Mouse (Mus musculus): Measurements from ENCODE around the gene Atp11a.
A peak's percentile ranks its signal among the peaks of the same experiment; 100 is the strongest.

Gene Atp11a

DNA sequence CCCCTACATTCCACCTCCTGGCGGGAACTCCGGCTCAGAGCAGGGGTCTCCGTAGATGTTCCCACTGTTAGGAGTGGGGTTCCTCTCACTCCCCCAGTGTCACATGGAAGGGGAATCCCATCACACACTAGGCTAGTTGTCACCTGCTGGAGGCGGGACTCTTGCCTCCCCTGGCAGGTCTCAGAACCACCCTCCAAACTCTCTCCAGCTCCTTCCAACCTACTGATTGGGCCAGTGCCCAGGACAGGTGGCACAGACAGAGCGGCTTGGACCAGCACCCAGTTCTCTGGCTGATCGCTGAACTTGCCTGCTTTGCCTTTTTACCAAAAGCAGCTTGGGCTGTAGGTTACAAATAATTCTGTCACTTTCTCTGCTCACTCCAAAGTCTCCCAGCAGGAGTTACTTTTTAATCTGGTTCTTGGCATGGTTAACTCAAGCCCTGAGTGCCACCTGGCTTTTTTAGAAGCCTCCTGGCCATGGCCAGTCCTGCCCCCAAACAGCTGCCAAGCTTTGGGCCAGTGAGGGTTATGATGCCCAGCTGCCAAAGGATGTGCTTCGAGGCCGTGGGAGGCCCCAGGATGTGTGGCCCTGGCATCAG is 117.5 kb downstream of the Atp11a start:
- peak; percentile 97 for DNase-seq

DNA sequence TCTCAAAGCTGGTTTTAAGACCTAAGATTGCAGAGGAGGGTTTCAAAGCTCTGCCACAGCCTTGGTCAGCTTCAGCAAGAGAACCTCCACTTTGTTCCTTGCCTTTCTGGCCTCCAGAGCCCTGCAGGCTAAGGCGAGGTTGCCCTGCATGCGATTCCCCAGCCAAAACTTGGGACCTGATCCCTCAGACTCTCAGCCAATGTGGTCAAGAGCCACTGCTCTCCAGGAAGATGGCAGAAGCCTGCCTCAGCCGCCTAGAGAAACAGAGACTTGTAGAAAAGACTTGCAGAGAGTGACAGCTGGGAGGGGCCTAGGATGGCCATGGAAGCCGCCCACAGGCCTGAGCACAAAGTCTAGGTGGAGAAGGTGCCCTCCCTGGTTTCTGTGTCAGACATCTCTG is 118.2 kb downstream of the Atp11a start:
- peak; percentile 63 for DNase-seq

GRCm38 (mm10) chr8:12877126-12877525 is 120.3 kb downstream of the Atp11a start:
- DNase-seq = no peak

GRCm38 (mm10) chr8:12880163-12880562 is 123.3 kb downstream of the Atp11a start:
- DNase-seq = no peak

DNA sequence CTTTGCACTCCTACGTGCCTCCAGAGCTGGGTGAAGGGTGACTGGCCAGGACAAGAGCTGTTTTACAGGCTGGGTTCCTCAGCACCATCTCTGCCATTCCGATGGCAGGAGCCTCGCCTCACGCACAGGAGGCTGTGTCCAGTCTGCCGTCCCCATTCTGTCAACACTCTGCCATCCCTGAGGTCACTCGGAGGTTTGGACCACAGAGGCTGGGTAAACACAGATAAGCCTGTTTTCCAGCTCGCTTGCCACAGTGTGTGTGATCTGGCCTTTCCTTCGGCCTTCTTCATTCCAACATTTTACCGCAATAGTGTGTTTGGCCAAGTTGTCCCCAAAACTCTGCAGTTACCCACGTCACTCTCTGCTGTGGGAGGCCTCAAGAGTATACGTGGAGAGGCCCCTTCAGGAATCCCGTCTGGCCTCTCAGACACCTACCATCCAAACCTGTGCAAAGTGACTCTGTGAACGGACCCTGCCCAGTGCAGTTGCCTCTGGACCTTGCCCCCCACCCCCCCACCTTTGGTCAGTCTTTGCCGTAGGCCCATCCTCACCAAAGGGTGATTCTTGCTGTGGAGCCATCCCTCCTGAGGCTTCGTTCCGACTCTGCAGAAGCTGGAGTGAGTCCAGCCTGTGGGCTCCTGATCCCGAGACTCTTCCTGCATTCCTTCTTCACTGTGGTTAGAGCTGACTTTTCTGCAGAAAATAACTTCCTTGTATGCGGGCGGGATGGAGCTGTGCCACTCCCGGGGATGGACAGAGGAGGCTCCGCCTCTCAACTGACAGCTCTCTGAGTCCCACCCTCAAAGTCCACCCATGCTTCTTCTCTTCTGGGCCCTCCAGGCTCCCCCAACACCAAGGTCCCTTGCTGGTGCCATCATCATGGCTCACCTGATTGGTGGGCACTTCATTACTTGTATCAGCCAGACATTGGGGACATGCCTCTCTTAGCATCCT is 126.5 kb downstream of the Atp11a start:
- DNase-seq = peak; percentile 71

- DNase-seq = peak; percentile 63
These were observed 131.1 kb downstream of the Atp11a start for GRCm38 (mm10) chr8:12887772-12888435.

DNA sequence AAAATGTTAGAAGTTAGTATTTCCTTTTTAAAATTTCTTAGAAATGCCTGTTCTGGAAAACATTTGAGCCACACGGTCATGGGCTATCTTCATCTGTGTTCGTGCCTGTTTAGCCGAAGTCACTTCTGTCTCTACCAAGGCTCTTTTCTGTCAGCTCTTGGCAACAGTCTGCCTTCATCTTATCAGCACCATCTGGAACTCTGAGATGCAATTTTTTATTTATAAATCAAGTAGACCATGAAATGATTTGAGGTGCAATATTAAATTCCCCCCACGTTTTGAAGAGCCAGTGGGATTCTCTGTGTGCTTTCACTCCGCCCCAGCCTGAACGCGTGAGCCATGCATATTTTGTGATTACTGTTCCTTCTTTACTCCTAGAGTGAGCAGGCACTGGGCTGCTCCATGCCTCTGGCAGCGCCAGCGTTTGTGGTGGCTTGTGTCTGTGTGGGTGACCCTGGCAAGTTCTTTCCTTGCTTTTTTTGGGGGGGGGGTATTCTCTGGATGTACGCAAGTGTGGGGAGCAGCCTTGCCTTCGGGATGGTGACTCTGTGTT is 132.3 kb downstream of the Atp11a start:
- DNase-seq = peak; percentile 47

DNA sequence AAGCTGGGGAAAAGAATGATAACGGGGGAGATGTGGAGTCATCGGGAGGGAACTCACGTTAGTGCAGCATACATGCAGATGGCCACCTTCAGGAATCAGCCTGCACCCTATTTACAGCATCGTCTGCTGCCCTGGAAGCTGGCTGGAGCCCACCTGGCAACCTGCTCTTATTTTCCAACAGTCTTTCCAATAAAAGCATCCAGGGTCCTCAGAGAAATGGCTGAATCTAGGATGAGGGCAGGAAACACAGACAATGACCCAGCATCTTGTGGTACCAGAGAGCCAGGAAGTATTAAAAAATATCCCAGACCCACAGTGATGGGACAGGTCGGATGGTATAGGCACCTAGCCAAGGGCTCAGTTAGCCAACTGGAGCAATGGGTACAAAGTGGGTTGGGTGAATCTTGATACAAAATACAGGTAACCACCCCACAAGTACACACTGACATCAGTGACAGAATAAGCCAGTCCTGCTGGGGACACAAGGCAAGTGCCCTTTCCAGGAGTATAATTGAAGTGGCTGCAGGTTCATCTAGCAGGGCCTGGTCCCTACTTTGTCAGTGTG is 136.2 kb downstream of the Atp11a start:
- peak; percentile 68 for DNase-seq

DNA sequence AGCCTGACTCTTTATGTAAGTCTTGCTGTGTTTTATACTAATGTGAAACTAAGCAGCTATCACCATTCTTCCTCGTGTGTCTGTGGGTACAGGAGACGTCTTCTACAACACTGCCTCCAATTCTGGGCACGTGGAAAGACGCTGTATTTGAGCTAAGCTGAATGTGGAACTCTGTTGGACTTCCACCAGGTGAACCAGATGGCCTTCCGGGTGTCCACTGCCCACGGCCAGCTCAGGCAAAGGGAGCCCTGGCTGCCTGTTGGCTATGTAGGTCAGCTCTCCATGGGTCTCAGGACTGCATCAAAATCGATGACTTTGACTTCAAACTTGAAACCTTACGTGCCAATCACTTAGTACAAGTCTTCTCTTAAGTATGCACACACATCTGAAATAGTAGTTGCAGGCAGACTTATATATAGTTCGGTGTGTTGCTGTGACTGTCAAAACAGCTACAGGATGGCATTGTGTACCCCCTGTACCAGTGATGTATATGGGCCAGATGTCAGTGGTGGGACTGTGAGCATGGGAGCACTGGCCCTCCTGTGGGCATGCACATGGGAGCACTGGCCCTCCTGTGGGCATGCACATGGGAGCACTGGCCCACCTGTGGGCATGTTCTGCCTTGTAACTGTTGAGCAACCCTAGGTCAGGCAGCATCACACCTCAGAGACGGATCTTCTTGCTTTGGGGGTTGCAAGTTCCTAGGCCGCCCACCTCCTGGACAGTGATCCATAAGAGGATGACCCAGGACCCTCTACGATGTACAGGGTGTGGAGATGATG is 137.2 kb downstream of the Atp11a start:
- DNase-seq = peak; percentile 92

DNA sequence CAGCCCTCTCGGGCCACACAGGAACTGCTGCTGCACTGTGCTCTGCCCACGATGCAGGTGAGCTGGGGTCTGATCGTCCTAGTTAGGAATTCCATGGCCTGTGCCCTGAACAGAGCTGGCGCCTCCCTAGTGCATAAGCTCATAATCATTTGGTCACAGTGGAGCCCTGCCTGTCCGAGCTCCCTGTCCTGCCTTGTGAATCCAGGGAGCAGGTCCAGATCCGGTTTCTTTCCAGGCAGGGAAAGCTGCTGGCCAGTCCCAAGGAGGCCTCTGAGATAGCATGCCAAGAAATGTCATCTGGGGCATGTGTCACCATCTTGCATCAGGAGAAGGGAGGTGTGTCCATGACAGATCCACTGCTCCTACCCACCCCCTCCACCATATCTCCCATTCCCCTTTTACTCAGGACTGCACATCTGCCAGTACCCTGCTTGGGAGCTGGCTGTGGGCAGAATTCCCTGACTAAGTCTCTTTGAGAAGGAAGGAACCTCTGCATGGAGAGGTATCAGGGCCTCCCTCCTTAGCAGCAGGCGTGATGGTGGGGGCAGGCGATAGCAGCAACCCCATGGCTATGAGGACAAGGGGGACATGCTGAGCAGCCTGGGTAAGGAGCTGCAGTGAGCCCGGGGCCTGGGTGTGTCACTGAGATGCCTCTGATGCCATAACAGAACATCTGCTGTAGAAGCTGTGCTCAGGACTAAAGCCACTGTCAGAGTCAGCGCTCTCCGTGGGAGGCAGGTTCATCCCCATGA is 138.1 kb downstream of the Atp11a start:
- DNase-seq = peak; percentile 82

GRCm38 (mm10) chr8:12895535-12896150 is 138.8 kb downstream of the Atp11a start:
- peak; percentile 55 for DNase-seq

- DNase-seq = peak; percentile 79
These were observed 139.9 kb downstream of the Atp11a start for GRCm38 (mm10) chr8:12896494-12897373.

DNA sequence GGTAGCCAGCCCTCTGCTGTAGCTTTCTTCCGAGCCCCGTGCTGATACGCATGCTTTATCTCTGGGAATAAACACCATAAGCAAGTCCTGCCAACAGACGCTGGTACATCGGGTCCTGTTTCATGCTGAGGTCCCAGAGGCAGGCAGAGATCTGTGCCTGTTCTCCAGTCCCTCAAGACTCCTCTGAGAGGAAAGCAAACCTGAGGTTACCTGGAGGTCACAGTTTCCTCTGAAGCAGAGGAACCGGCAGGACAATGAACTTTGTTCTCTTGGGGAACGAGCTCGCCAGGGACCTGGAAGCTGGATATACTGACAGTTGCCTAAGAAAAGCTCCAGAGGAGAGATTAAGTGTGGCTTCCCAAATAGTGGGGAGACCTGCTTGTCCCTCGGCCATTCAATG is 141.0 kb downstream of the Atp11a start:
- DNase-seq = no peak

- no peak for DNase-seq
These were observed 147.1 kb downstream of the Atp11a start for GRCm38 (mm10) chr8:12903790-12904415.

GRCm38 (mm10) chr8:12905122-12905521 is 148.3 kb downstream of the Atp11a start:
- DNase-seq = no peak

DNA sequence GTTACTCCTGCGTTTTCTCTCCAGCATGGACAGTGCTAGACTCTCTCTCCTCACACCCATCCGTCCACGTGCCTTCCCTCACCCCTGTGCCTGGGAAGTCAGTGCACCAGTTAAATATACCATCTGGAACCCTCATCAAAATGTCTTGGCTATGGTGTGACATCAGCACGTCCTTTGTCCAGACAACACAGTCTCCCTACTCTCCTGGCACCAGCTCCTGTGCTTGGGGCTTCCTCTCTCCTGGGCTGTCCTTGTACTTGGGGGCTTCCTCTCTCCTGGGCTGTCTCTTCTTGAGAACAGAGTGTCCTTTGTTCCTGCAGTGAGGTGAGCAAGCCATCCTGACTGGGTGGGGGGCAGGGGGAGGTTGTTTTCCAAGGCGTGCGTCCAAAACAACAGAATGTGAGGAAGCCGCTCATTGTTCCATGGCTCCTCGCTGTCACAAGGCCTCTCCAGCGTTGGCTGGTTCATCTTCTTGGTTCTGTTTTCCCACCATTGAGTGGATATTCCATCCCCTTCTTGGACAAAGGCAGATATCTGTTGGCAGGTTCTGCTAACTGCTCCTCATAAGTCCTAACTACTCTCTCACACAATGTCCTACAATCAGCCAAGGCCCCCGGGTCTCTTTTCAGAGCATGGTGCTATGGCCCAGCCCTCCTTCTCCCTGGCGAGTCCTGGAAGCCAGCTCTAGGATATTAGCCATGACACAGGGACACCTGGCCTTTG is 148.9 kb downstream of the Atp11a start:
- DNase-seq = peak; percentile 66

DNA sequence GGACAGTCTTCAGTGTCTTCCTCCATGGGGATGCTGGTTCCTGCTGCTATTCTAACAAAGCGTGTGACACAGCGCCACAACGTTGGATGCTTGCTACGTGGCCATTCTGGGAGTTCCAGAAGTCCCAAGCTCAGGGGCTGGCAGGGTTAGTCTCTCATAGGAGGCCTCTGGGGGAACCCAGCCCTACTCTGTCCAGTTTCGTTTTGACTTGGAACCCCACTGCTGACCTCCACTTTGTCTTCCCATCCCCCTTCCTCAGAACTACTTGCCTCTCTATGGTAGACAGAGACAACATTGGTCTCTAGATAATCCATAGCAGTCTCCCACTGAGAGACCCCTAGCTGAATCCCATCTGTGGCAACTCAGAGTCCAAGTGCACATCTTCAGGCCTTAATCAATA is 149.8 kb downstream of the Atp11a start:
- no peak for DNase-seq

GRCm38 (mm10) chr8:12907730-12908129 is 150.9 kb downstream of the Atp11a start:
- no peak for DNase-seq

- no peak for DNase-seq
These were observed 155.2 kb downstream of the Atp11a start for GRCm38 (mm10) chr8:12912011-12912410.

Data from cerebellum, adult 11-12 months (tissue).